Mouse (Mus musculus) erythroblast, embryonic 14.5 days (primary cell): ENCODE measurements around the gene Slc11a1. TPM values are rescaled to one million over a fixed set of nuclear protein-coding genes. Genes with fewer than 3 reads are reported as not detected.
"Not testable (repeated sequence)": the region's sequence is repeated elsewhere in the genome, so short reads cannot be mapped to it uniquely, and the experiment has no call there.

Source experiments
- H3K27me3 ChIP-seq: 2 replicates; pipeline ENCODE4 v1.6.1; 2012; ENCODE audit warnings: inconsistent platforms; ENCODE audit not compliant: control insufficient read depth
- H3K36me3 ChIP-seq: 2 replicates; pipeline ENCODE4 v1.6.1; 2012; ENCODE audit warnings: mild to moderate bottlenecking, inconsistent platforms; ENCODE audit not compliant: control insufficient read depth
- H3K4me1 ChIP-seq: 2 replicates; pipeline ENCODE4 v1.6.1; 2012; ENCODE audit warnings: inconsistent platforms; ENCODE audit not compliant: control insufficient read depth
- H3K4me3 ChIP-seq: replicated peaks from 2 replicates; pipeline ENCODE3; 2012; ENCODE audit warnings: moderate library complexity, mild to moderate bottlenecking, inconsistent platforms
- H3K9me3 ChIP-seq: 2 replicates; pipeline ENCODE4 v1.6.1; 2012; ENCODE audit warnings: low read length, inconsistent platforms, mixed read lengths; ENCODE audit not compliant: control insufficient read depth
- GATA1 ChIP-seq: IDR thresholded peaks from 2 replicates; pipeline ENCODE4 v1.6.1; 2012; ENCODE audit warnings: low read length, inconsistent platforms, mixed read lengths
- TAL1 ChIP-seq: IDR thresholded peaks from 3 replicates; pipeline ENCODE4 v1.6.1; 2012; ENCODE audit warnings: low read length, inconsistent platforms, mixed read lengths
- polyA plus RNA-seq: library from polyadenylated mRNA; stranded (reverse); fragments of >175 nt; gene quantifications from 2 replicates; pipeline ENCODE4 v1.2.3, GENCODE M21; 2012

Slc11a1 gene
- 0.93 and 1.4 TPM in 2 replicates for polyA plus RNA-seq

- Histone ChIP-seq H3K4me1 (peaks cover 6% of the 10 kb centered on the region), H3K9me3 (no peaks in the 10 kb centered on the region), H3K36me3 (no peaks in the 10 kb centered on the region), H3K4me3 (no peak within 1 kb of the TSS), H3K27me3 (peaks cover 7% of the 10 kb centered on the region)
- TF ChIP-seq TAL1, result no peak
- TF ChIP-seq GATA1, result no peak
Observed at GRCm38 (mm10) chr1:74374980-74375379, at the start of gene Slc11a1. Slc11a1 (plus strand) TSS chr1:74375195.

- not testable (repeated sequence) for H3K36me3 ChIP-seq, H3K9me3 ChIP-seq, H3K4me3 ChIP-seq, H3K27me3 ChIP-seq
- H3K4me1 ChIP-seq, result peaks cover 20% of the 10 kb centered on the region
Observed at GRCm38 (mm10) chr1:74326916-74327315, 48.1 kb upstream of the Slc11a1 start.

- H3K9me3 ChIP-seq, result no peaks in the 10 kb centered on the region
- peaks cover 35% of the 10 kb centered on the region for H3K4me1 ChIP-seq
- TF ChIP-seq GATA1 (no peak), TAL1 (no peak)
- no peaks in the 10 kb centered on the region for H3K36me3 ChIP-seq
- no peak overlapping the region for H3K4me3 ChIP-seq
- H3K27me3 ChIP-seq, result peaks cover 19% of the 10 kb centered on the region
Observed at GRCm38 (mm10) chr1:74329899-74330431, 45.0 kb upstream of the Slc11a1 start.

- H3K27me3 ChIP-seq, result peaks cover 24% of the 10 kb centered on the region
- H3K4me3 ChIP-seq, result no peak overlapping the region
- TF ChIP-seq GATA1 (no peak), TAL1 (no peak)
- no peaks in the 10 kb centered on the region for H3K9me3 ChIP-seq
- peaks cover 35% of the 10 kb centered on the region for H3K4me1 ChIP-seq
- no peaks in the 10 kb centered on the region for H3K36me3 ChIP-seq
Observed at GRCm38 (mm10) chr1:74331046-74331681, 43.8 kb upstream of the Slc11a1 start.

- Histone ChIP-seq H3K36me3 (no peaks in the 10 kb centered on the region), H3K4me1 (peaks cover 35% of the 10 kb centered on the region), H3K4me3 (peak overlapping the region; percentile 56), H3K9me3 (no peaks in the 10 kb centered on the region), H3K27me3 (peaks cover 24% of the 10 kb centered on the region)
- TF ChIP-seq GATA1 (no peak), TAL1 (no peak)
Observed at GRCm38 (mm10) chr1:74332241-74332763, 42.7 kb upstream of the Slc11a1 start.

GRCm38 (mm10) chr1:74332930-74333329, 42.1 kb upstream of the Slc11a1 start:
- Histone ChIP-seq H3K36me3 (no peaks in the 10 kb centered on the region), H3K4me3 (peak overlapping the region; percentile 56), H3K4me1 (peaks cover 35% of the 10 kb centered on the region)

GRCm38 (mm10) chr1:74334607-74335006, 40.4 kb upstream of the Slc11a1 start:
- Histone ChIP-seq H3K9me3 (no peaks in the 10 kb centered on the region), H3K36me3 (no peaks in the 10 kb centered on the region), H3K27me3 (peaks cover 24% of the 10 kb centered on the region), H3K4me3 (no peak overlapping the region), H3K4me1 (peaks cover 35% of the 10 kb centered on the region)
- TF ChIP-seq GATA1 (no peak), TAL1 (no peak)

More at GRCm38 (mm10) chr1:74332930-74333329, 42.1 kb upstream of the Slc11a1 start:
- H3K27me3 ChIP-seq, result peaks cover 24% of the 10 kb centered on the region
- TF ChIP-seq TAL1 (no peak), GATA1 (no peak)
- no peaks in the 10 kb centered on the region for H3K9me3 ChIP-seq

- H3K27me3 ChIP-seq, result peaks cover 24% of the 10 kb centered on the region
- H3K9me3 ChIP-seq, result no peaks in the 10 kb centered on the region
- no peaks in the 10 kb centered on the region for H3K36me3 ChIP-seq
- H3K4me1 ChIP-seq, result peaks cover 34% of the 10 kb centered on the region
- H3K4me3 ChIP-seq, result no peak overlapping the region
- TF ChIP-seq GATA1, result no peak
- no peak for TF ChIP-seq TAL1
Observed at GRCm38 (mm10) chr1:74335033-74335432, 40.0 kb upstream of the Slc11a1 start.

- Histone ChIP-seq H3K4me3 (no peak overlapping the region), H3K36me3 (no peaks in the 10 kb centered on the region), H3K27me3 (peaks cover 24% of the 10 kb centered on the region), H3K9me3 (peaks cover 3% of the 10 kb centered on the region; the same call in 1 of the 2 replicates), H3K4me1 (peaks cover 34% of the 10 kb centered on the region)
- TF ChIP-seq TAL1 (no peak), GATA1 (no peak)
Observed at GRCm38 (mm10) chr1:74335436-74336170, 39.4 kb upstream of the Slc11a1 start.
